Mouse (Mus musculus) midbrain, postnatal 0 days (tissue): Measurements from ENCODE around the gene Kctd17. TPM values are rescaled to one million over a fixed set of nuclear protein-coding genes. Genes with fewer than 3 reads are reported as not detected.

Experiments
- ATAC-seq: fragments of 200-750 bp; cut with Nextera tagmentation; 2 replicates; pipeline ENCODE4 v1.8.0; 2017; ENCODE audit warnings: moderate number of reproducible peaks, mild to moderate bottlenecking, moderate TSS enrichment, moderate library complexity; ENCODE audit not compliant: low FRiP score
- DNase-seq: peaks from one replicate; pipeline ENCODE4 v3.0.0-alpha.2; 2015; ENCODE audit warnings: low spot score
- H3K27ac ChIP-seq: fragments of 300-500 bp; sonication (generic); 2 replicates; pipeline ENCODE4 v1.5.1; 2014; ENCODE audit warnings: low read depth, mild to moderate bottlenecking, low read length, mixed read lengths
- H3K27me3 ChIP-seq: fragments of 300-500 bp; sonication (generic); 2 replicates; pipeline ENCODE4 v1.6.1; 2014; ENCODE audit warnings: low read length, control low read depth, mixed read lengths; ENCODE audit not compliant: insufficient read depth
- H3K36me3 ChIP-seq: fragments of 300-500 bp; sonication (generic); 2 replicates; pipeline ENCODE4 v1.6.1; 2014; ENCODE audit warnings: low read length, control low read depth, mixed read lengths; ENCODE audit not compliant: insufficient read depth
- H3K4me1 ChIP-seq: fragments of 300-500 bp; sonication (generic); 2 replicates; pipeline ENCODE4 v1.6.1; 2014; ENCODE audit warnings: mild to moderate bottlenecking, control low read depth, antibody characterized with exemption, low read length, mixed read lengths; ENCODE audit not compliant: insufficient read depth
- H3K4me2 ChIP-seq: fragments of 300-500 bp; sonication (generic); 2 replicates; pipeline ENCODE4 v1.6.1; 2014; ENCODE audit warnings: low read depth, mild to moderate bottlenecking, low read length, mixed read lengths; ENCODE audit not compliant: poor library complexity, severe bottlenecking
- H3K4me3 ChIP-seq: fragments of 300-500 bp; sonication (generic); 2 replicates; pipeline ENCODE4 v1.5.1; 2014; ENCODE audit warnings: low read depth, mild to moderate bottlenecking, low read length, moderate library complexity
- H3K9ac ChIP-seq: fragments of 300-500 bp; sonication (generic); replicated peaks from 2 replicates; pipeline ENCODE4 v1.6.1; 2014; ENCODE audit warnings: mild to moderate bottlenecking, low read length, moderate library complexity, mixed read lengths; ENCODE audit not compliant: poor library complexity, severe bottlenecking
- H3K9me3 ChIP-seq: fragments of 300-500 bp; sonication (generic); 2 replicates; pipeline ENCODE4 v1.6.1; 2016; ENCODE audit warnings: low read length, control low read depth
- CTCF ChIP-seq: IDR thresholded peaks from 2 replicates; pipeline ENCODE4 v1.5.1; 2016; ENCODE audit warnings: antibody characterized with exemption, mild to moderate bottlenecking
- WGBS: fragments of 180-500 bp; shearing (Covaris S2); extraction: QIAGEN DNeasy Blood & Tissue Kit; methylation state at CpG from one replicate; pipeline ENCODE4 v1.1.7; 2014; 5-methylcytosine and 5-hydroxymethylcytosine counted together
- polyA plus RNA-seq: library from polyadenylated mRNA; unstranded; fragments of >200 nt; fragmentation: Nextera tagmentation; extraction: Ambion mirVana; gene quantifications from 2 replicates; pipeline ENCODE4 v1.2.1, GENCODE M21; 2015
- total RNA-seq: library from RNA; depleted of rRNA; stranded (reverse); fragments of >200 nt; gene quantifications from 2 replicates; pipeline ENCODE4 v1.2.3, GENCODE M21; 2014

The Kctd17 gene
- total and polyA plus RNA-seq, 2 experiments from 2014 or later, result 152 to 164 TPM

- ATAC-seq, result no peak
- Histone ChIP-seq H3K4me1 (no peaks in the 10 kb centered on the region), H3K9ac (0 out of 2 replicates have a peak overlapping the region, but pooled peaks have one; percentile 13), H3K36me3 (no peaks in the 10 kb centered on the region), H3K27ac (no peak overlapping the region), H3K4me2 (no peak overlapping the region), H3K4me3 (no peak overlapping the region), H3K9me3 (no peaks in the 10 kb centered on the region), H3K27me3 (no peaks in the 10 kb centered on the region)
- no peak for TF ChIP-seq CTCF
- 39% methylated on average over 6 of the region's 6 CpGs for WGBS
- DNase-seq, result no peak
Measured at GRCm38 (mm10) chr15:78443857-78444256, 15.5 kb downstream of the Kctd17 start.

GRCm38 (mm10) chr15:78447121-78447520, 18.8 kb downstream of the Kctd17 start:
- Histone ChIP-seq H3K4me1 (no peaks in the 10 kb centered on the region; the same call in 1 of the 2 replicates), H3K4me3 (no peak overlapping the region), H3K9me3 (no peaks in the 10 kb centered on the region), H3K4me2 (no peak overlapping the region), H3K36me3 (no peaks in the 10 kb centered on the region), H3K9ac (no peak overlapping the region; the same call in 1 of the 2 replicates), H3K27me3 (no peaks in the 10 kb centered on the region), H3K27ac (0 out of 2 replicates have a peak overlapping the region, but pooled peaks have one; percentile 26)
- ATAC-seq (no peak), DNase-seq (no peak)
- TF ChIP-seq CTCF, result no peak
- WGBS, result 28% methylated on average over 7 of the region's 7 CpGs

- Histone ChIP-seq H3K4me1 (no peaks in the 10 kb centered on the region; the same call in 1 of the 2 replicates), H3K4me2 (peak overlapping the region; percentile 56), H3K27ac (peak overlapping the region; percentile 71), H3K9ac (no peak overlapping the region), H3K36me3 (no peaks in the 10 kb centered on the region), H3K27me3 (no peaks in the 10 kb centered on the region), H3K4me3 (peak overlapping the region; percentile 21), H3K9me3 (no peaks in the 10 kb centered on the region)
- WGBS, result under 1% methylated on average over 22 of the region's 22 CpGs
- DNase-seq (peak; percentile 93), ATAC-seq (peak; percentile 69)
- TF ChIP-seq CTCF, result peak; percentile 95
Measured at GRCm38 (mm10) chr15:78447746-78448535, 19.6 kb downstream of the Kctd17 start.

- H3K36me3 ChIP-seq, result no peaks in the 10 kb centered on the region
- DNase-seq (no peak), ATAC-seq (no peak)
- no peaks in the 10 kb centered on the region; the same call in 1 of the 2 replicates for H3K4me1 ChIP-seq
- no peak overlapping the region for H3K9ac ChIP-seq
- no peak overlapping the region for H3K4me2 ChIP-seq
- TF ChIP-seq CTCF, result no peak
- no peaks in the 10 kb centered on the region for H3K27me3 ChIP-seq
- 83% methylated on average over 6 of the region's 6 CpGs for WGBS
- H3K9me3 ChIP-seq, result no peaks in the 10 kb centered on the region
- no peak overlapping the region for H3K4me3 ChIP-seq
- H3K27ac ChIP-seq, result no peak overlapping the region
Measured at GRCm38 (mm10) chr15:78449131-78449530, 20.8 kb downstream of the Kctd17 start.

- H3K9ac ChIP-seq, result no peak overlapping the region; the same call in 1 of the 2 replicates
- H3K9me3 ChIP-seq, result no peaks in the 10 kb centered on the region
- ATAC-seq (no peak), DNase-seq (peak; percentile 74)
- H3K4me2 ChIP-seq, result no peak overlapping the region
- H3K36me3 ChIP-seq, result no peaks in the 10 kb centered on the region
- H3K27ac ChIP-seq, result no peak overlapping the region
- no peak overlapping the region for H3K4me3 ChIP-seq
- no peaks in the 10 kb centered on the region for H3K27me3 ChIP-seq
- no peaks in the 10 kb centered on the region; the same call in 1 of the 2 replicates for H3K4me1 ChIP-seq
- no peak for TF ChIP-seq CTCF
- WGBS, result 38% methylated on average over 7 of the region's 7 CpGs
Measured at GRCm38 (mm10) chr15:78449694-78450418, 21.5 kb downstream of the Kctd17 start.

- no peak for DNase-seq
- Histone ChIP-seq H3K9ac (no peak overlapping the region), H3K27me3 (no peaks in the 10 kb centered on the region), H3K4me2 (no peak overlapping the region), H3K4me1 (no peaks in the 10 kb centered on the region; the same call in 1 of the 2 replicates), H3K36me3 (no peaks in the 10 kb centered on the region), H3K4me3 (no peak overlapping the region), H3K27ac (no peak overlapping the region), H3K9me3 (no peaks in the 10 kb centered on the region)
- peak; percentile 26; the same call in 1 of the 2 replicates for TF ChIP-seq CTCF
- 85% methylated on average over 6 of the region's 6 CpGs for WGBS
- no peak for ATAC-seq
Measured at GRCm38 (mm10) chr15:78450419-78450768, 22.0 kb downstream of the Kctd17 start.
